Mouse (Mus musculus) cerebellum, adult 2 months (tissue): ENCODE measurements at regions not wholly inside any gene's neighbourhood (a gene's known extent, or its start where the extent isn't known, plus 50 kb on each side); places are given as distances from the start of the nearest gene placed in this dataset.

ENCODE experiments used
- DNase-seq, 2 experiments: peaks; one replicate each; pipeline ENCODE4 v3.0.0; 2021
- H3K27ac ChIP-seq: fragments of 200-500 bp; 2 replicates; pipeline ENCODE4 v1.5.1; 2012; ENCODE audit warnings: low read length, control low read depth, inconsistent platforms; ENCODE audit not compliant: insufficient read depth
- H3K27me3 ChIP-seq: fragments of 200-500 bp; 2 replicates; pipeline ENCODE4 v1.6.1; 2012; ENCODE audit warnings: inconsistent platforms, mild to moderate bottlenecking, low read length, moderate library complexity; ENCODE audit not compliant: control insufficient read depth, insufficient read depth
- H3K4me1 ChIP-seq: fragments of 200-500 bp; 2 replicates; pipeline ENCODE4 v1.6.1; 2011; ENCODE audit warnings: low read length; ENCODE audit not compliant: control insufficient read depth, insufficient read depth
- H3K4me3 ChIP-seq: fragments of 200-500 bp; replicated peaks from 2 replicates; pipeline ENCODE3; 2011; ENCODE audit warnings: mild to moderate bottlenecking, low read depth, low read length, control low read depth; ENCODE audit not compliant: insufficient read depth
- CTCF ChIP-seq: fragments of 200-500 bp; IDR thresholded peaks from 2 replicates; pipeline ENCODE4 v1.5.1; 2011; ENCODE audit warnings: low read depth, mild to moderate bottlenecking, control low read depth, low read length, moderate library complexity, borderline replicate concordance; ENCODE audit not compliant: insufficient read depth
- POLR2A ChIP-seq: fragments of 200-500 bp; IDR thresholded peaks from 2 replicates; pipeline ENCODE4 v1.6.1; 2011; ENCODE audit warnings: low read length, control low read depth, borderline replicate concordance; ENCODE audit not compliant: insufficient read depth
- WGBS: fragments of 180-500 bp; shearing (Covaris S2); methylation state at CpG from one replicate; pipeline ENCODE4 v1.1.7; 2018; 5-methylcytosine and 5-hydroxymethylcytosine counted together

DNA sequence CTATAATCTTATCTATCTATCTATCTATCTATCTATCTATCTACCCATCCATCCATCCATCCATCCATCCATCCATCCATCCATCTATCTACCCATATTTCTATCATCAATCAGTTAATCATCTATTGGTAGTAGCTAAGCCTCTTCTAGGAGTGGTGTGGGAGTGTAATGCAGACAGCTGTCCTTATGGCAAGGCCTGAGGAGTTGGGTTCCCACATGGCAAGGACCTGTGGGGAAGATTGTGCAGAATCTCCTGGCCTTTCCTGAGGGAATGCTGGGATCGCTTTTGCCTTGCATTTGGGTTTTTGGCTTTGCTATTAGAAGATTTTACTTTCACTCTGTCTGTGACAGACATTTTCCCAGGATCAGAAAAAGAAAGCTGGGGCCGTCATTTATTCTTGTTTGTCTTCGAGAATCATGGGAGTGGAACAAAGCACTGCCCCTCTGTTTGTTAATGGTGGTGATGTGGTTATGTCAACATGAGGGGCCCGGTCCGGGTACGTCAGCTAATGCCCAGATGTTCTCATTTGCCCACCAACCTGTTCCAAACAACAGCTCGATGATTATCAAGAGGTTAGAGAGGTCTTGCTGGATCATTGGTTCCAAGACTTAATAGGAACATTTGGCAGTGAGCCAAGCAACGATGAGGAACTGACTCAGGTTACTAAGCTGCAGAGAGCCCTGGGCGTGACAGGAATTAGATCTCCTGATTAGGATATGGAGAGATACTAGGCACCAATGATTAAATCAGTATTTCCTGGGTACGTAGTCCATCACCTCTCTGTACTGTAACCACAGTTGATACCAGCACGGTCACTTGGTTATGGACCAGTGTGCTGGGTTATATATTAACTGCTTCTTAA, 249.0 kb upstream of the Dusp10 start:
- no peaks in the 10 kb centered on the region for H3K27me3 ChIP-seq
- no peak overlapping the region for H3K27ac ChIP-seq
- no peak for DNase-seq
- no peaks in the 10 kb centered on the region for H3K4me1 ChIP-seq
- 66% methylated on average over 11 of the region's 11 CpGs for WGBS
- no peak overlapping the region for H3K4me3 ChIP-seq
- no peak for TF ChIP-seq CTCF
- no peak for TF ChIP-seq POLR2A

GRCm38 (mm10) chr1:183772844-183773243, 240.3 kb upstream of the Dusp10 start:
- TF ChIP-seq CTCF (no peak), POLR2A (no peak)
- H3K27me3 ChIP-seq: no peaks in the 10 kb centered on the region
- no peak overlapping the region for H3K4me3 ChIP-seq
- H3K27ac ChIP-seq: no peak overlapping the region
- H3K4me1 ChIP-seq: no peaks in the 10 kb centered on the region
- DNase-seq: no peak
- 95% methylated on average over 6 of the region's 6 CpGs for WGBS

- 94% methylated on average over 9 of the region's 9 CpGs for WGBS
- Histone ChIP-seq H3K27me3 (no peaks in the 10 kb centered on the region), H3K4me3 (no peak overlapping the region), H3K27ac (no peak overlapping the region), H3K4me1 (no peaks in the 10 kb centered on the region)
- no peak for TF ChIP-seq POLR2A
- no peak for TF ChIP-seq CTCF
- no peak for DNase-seq
These were observed 232.9 kb upstream of the Dusp10 start for GRCm38 (mm10) chr1:183780180-183780579.

- no peaks in the 10 kb centered on the region for H3K4me1 ChIP-seq
- WGBS: 41% methylated on average over 4 of the region's 4 CpGs
- no peak overlapping the region for H3K27ac ChIP-seq
- no peak for DNase-seq
- no peaks in the 10 kb centered on the region for H3K27me3 ChIP-seq
- no peak for TF ChIP-seq POLR2A
- no peak for TF ChIP-seq CTCF
- H3K4me3 ChIP-seq: no peak overlapping the region
These were observed 232.3 kb upstream of the Dusp10 start for GRCm38 (mm10) chr1:183780779-183781178.

GRCm38 (mm10) chr1:183783440-183784130, 229.5 kb upstream of the Dusp10 start:
- WGBS: 32% methylated on average over 8 of the region's 8 CpGs
- no peak overlapping the region for H3K27ac ChIP-seq

GRCm38 (mm10) chr1:183792230-183792813, 220.8 kb upstream of the Dusp10 start:
- WGBS: 54% methylated on average over 7 of the region's 7 CpGs
- peak in 1 of 2 experiments; percentile 5 for DNase-seq
- Histone ChIP-seq H3K4me3 (no peak overlapping the region), H3K4me1 (no peaks in the 10 kb centered on the region), H3K27me3 (no peaks in the 10 kb centered on the region), H3K27ac (peak overlapping the region; percentile 43; the same call in 1 of the 2 replicates)
- no peak for TF ChIP-seq CTCF
- no peak for TF ChIP-seq POLR2A

More at GRCm38 (mm10) chr1:183783440-183784130, 229.5 kb upstream of the Dusp10 start:
- H3K4me1 ChIP-seq: no peaks in the 10 kb centered on the region
- peak in 1 of 2 experiments; percentile 11 for DNase-seq
- no peaks in the 10 kb centered on the region for H3K27me3 ChIP-seq
- TF ChIP-seq POLR2A (no peak), CTCF (no peak)
- H3K4me3 ChIP-seq: no peak overlapping the region

DNA sequence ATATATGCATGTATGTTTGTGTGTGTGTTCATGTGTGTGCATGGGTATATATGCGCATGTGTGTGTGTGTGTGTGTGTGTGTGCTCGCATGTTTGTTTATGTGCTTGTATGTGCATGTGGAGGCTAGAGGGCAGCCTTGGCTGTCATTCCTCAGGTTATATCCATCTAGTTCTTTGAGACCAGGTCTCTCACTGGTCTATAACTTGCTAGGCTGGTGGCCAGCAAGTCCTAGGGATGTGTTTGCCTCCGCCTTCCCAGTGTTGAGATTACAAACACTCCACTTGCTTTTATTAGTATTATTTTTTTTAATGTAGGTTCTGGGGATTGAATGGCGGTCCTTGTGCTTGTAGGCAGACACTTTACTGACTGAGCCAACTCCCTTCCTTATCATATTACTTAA, 219.8 kb upstream of the Dusp10 start:
- H3K4me1 ChIP-seq: no peaks in the 10 kb centered on the region
- no peak for DNase-seq
- WGBS: 95% methylated on average over 4 of the region's 4 CpGs
- H3K4me3 ChIP-seq: no peak overlapping the region
- TF ChIP-seq CTCF (no peak), POLR2A (no peak)
- no peak overlapping the region for H3K27ac ChIP-seq
- no peaks in the 10 kb centered on the region for H3K27me3 ChIP-seq

DNA sequence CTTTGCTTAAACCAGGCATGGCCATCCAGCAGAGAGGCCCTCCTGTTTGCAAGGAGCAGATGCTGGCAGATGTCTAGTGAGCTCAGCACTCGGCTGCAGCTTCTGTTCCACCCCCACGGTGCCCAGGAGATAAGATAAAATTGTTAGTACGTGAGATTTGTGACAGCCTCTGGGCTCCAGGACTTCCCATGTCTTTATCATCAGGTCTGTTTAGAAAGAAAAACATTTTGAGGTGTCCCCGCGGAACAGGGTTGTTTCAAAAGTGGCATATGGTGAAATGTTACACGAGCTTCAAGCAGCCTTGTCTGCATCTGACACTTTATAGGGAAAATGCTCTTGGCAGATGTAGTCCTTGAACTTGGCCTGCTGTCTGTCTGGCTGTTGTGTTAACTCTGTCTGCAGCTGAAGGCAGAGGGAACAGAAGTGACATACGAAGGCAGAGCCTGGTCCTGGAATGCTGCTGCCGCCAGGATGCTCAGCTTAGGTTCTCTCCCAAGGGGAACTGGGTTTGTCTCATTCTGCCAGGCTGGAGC, 219.1 kb upstream of the Dusp10 start:
- no peaks in the 10 kb centered on the region for H3K4me1 ChIP-seq
- no peak for DNase-seq
- WGBS: 17% methylated on average over 8 of the region's 8 CpGs
- no peaks in the 10 kb centered on the region for H3K27me3 ChIP-seq
- no peak overlapping the region for H3K4me3 ChIP-seq
- no peak overlapping the region for H3K27ac ChIP-seq
- no peak for TF ChIP-seq POLR2A
- TF ChIP-seq CTCF: no peak
